Mouse (Mus musculus): ENCODE measurements around the gene Calcr. TPM values are rescaled to one million over a fixed set of nuclear protein-coding genes. Genes with fewer than 3 reads are reported as not detected.

The Calcr gene
- total RNA-seq (2023), result not detected

GRCm38 (mm10) chr6:3764230-3764764, at the start of gene Calcr:
TSS of gene Calcr (minus strand) at chr6:3764714.

Other genes with a start within 250 kb of the Calcr start
- not detected for gene Tfpi2, start 224.2 kb upstream of the Calcr start, total RNA-seq (2023)
- not detected for gene Gngt1, start 229.1 kb upstream of the Calcr start, total RNA-seq (2023)
- not detected for gene Gng11, start 239.2 kb upstream of the Calcr start, total RNA-seq (2023)

Data from T-cell, adult 66 days (primary cell).